Mouse (Mus musculus) mesoderm, embryonic 11.5 days (tissue): ENCODE results near the gene Rprd1b.

Experiments used
- DNase-seq: peaks from one replicate; pipeline ENCODE4 v3.0.0-alpha.2; 2012; ENCODE audit warnings: low read depth, low spot score

Rprd1b gene

GRCm38 (mm10) chr2:158144750-158145527, 116.6 kb downstream of the Rprd1b start:
- no peak for DNase-seq

GRCm38 (mm10) chr2:158145528-158146065, 117.3 kb downstream of the Rprd1b start:
- DNase-seq = no peak

DNA sequence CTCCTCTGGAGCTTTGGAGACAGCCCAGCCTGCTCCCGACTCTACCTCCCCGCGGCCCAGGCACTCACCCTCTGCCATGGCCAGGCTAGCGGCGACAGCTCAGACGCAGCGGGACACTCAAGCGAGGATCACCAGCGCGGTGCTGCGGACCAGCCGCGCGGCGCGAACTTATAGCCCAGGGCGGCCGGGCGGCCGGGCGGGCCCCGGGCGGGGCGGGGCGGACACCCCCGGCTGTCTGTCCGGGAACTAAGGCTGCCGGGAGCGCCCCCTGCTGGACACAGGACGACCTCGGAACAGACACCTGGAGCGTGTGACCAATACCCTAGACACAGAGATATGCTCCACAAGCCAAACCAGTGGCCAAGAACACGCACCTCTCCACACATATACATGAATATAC, 117.9 kb downstream of the Rprd1b start, which contains the start of gene Tgm2:
TSS of gene Tgm2 (minus strand) at position 214 of the 400 bp plus-strand sequence.
- DNase-seq = peak; percentile 80

DNA sequence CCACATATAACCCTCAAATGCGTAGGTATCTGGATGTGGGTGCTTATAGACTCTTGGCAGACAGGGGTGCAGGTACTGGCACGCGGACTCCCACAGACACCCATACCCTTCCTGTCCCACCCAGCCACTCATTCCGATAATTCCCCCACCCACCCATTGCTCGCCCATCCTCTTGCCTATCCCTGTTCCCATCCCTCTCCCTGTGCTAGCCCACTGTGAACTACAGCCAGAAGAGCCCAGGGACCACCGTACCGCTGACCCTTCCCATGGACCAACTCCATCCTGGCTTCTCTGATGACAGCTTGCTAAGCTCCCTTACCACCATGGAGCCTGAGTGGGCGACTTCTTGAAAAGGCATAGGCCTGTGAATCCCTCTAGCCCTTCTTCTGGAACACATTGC, 118.7 kb downstream of the Rprd1b start:
- no peak for DNase-seq

DNA sequence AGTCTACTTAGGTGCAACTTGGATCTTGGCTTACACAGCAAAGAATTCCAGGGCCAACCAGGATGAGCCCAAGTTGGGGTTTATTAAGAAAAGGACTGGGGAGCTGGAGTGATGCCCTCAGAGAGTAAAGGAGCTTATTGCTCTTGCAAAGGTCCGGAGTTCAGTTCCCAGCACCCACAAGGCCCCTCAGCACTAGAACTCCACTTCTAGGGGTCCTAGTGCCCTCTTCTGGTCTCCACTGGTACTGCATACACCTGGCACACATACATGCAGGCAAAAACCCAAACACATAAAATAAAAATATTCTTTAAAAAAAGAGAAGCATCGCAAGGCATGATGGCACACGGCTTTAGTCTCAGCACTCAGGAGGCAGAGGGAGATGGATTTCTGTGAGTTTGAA, 122.8 kb downstream of the Rprd1b start:
- no peak for DNase-seq

DNA sequence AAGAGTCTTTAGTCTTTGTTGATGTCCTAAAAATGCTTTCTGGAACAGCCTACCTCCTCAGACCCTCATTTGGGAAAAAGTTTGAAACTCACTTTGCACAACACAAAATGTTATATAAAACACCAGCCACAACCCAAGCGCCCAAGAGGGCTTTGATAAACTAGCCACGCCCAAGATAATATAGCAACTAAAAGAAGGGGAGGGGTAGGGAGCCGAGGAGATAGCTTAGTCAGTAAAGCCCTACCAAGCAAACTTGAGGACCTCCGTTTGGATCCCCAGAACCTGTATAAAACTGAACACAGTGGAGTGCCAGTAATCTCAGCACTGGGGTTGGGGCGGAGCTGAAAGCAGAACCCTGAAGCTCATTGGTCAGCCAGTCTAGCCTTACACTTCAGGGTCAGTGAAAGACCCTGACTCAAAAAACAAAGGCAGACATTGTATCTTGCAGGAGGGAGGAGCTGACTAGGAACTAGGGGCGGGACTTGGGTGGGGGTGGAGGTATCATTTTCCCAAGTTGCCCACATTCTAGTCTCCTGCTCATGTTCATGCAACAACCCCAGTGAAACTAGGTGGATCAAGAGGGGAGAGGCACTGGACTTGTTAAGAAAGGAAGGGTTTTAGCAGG, 124.5 kb downstream of the Rprd1b start:
- DNase-seq = peak; percentile 83

DNA sequence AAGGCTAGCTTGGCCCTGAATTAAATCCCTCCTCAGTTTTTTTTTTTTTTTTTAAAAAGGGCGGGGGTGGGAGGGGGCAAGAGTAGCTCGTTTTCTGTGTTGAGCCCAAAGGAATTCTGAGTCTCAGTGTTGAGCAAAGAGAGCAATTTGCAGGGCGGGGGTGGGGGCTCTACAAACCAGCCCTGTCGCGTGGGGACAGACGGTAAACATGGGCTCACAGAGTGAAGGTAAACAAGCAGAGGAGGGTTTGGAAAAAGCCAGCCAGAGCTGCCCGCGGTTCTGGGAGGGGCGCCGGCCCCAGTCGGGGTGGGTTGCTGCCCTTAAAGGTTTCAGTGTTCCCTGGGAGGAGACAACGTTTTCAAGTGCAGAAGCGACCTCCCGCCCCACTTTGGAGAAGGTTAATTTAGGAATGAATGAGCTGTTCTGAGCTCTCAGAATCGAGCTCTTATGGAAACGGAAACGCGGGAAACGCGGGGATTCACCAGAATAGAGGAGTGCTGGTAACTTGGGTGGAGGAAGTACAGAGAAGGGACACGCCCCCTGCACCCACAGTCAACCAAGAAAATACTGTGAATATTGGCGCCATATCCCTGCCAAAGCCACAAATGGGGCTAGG, 125.5 kb downstream of the Rprd1b start:
- peak; percentile 36 for DNase-seq

- no peak for DNase-seq
Measured at GRCm38 (mm10) chr2:158154641-158155040, 126.3 kb downstream of the Rprd1b start.

GRCm38 (mm10) chr2:158155101-158155500, 126.8 kb downstream of the Rprd1b start:
- DNase-seq = no peak

- no peak for DNase-seq
Measured at GRCm38 (mm10) chr2:158155615-158156014, 127.3 kb downstream of the Rprd1b start.

GRCm38 (mm10) chr2:158156487-158156886, 128.2 kb downstream of the Rprd1b start:
- DNase-seq = no peak

DNA sequence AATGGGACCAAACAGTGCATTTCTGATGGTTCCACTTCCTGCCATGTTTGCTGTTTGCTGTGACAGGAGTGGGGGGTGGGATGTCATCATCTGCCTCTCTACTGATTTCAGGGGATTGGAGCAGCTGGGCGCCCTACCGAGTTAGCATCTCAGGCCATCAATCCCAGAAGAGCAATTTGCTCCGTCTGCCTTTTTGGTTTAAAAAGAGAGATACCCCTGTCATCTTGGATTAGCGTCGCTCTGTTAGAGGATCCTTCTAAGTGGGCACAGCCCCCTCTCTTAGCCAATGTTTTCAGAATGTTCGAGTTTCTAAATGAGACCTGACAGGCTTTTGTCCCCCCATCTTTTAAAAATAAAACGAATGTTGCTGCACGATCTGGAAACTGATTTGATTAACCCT, 129.4 kb downstream of the Rprd1b start:
- DNase-seq = no peak

DNA sequence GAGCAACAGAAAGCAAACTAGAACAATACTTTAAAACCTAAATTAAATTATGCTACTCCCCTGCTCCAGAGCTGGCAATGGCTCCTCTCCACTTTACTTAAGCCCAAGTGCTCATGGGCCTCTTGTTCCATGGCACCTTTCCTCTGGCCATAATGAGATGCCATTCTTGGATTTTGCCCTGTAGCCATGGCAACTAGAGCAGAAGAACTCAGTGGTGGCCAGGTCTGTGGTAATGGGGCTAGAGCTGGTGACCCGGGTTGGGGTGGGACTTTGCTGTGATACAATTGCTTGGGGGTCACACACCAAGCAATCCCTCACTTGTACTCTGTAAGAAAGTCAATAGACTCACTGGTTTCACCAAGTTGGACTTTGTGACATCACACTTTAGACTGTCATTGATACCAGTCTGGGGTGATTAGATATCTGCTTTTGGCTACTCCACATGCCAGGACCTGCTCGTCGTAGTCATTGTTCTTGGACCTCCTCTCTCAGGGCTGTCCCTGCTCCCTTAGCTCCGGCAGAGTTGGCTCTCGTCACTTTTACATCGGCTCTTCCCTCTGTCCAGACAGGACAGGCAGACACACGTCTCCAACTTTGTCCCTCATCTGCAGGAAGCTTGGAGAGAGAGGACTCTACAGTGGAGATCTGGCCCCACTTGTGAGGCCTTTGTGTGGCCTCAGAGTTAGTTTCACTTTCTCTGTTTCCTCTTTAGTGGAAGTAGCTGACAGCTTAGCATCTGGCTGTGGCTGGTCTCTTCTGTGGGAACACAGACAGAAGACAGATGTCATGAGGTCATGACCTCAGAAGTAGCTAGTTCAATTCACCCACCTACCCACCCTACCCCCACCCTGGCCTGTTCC, 131.3 kb downstream of the Rprd1b start:
- peak; percentile 49 for DNase-seq

- DNase-seq = no peak
Measured at GRCm38 (mm10) chr2:158161761-158162160, 133.5 kb downstream of the Rprd1b start.

GRCm38 (mm10) chr2:158163034-158163433, 134.7 kb downstream of the Rprd1b start:
- no peak for DNase-seq

- no peak for DNase-seq
Measured at GRCm38 (mm10) chr2:158165776-158166175, 137.5 kb downstream of the Rprd1b start.

DNA sequence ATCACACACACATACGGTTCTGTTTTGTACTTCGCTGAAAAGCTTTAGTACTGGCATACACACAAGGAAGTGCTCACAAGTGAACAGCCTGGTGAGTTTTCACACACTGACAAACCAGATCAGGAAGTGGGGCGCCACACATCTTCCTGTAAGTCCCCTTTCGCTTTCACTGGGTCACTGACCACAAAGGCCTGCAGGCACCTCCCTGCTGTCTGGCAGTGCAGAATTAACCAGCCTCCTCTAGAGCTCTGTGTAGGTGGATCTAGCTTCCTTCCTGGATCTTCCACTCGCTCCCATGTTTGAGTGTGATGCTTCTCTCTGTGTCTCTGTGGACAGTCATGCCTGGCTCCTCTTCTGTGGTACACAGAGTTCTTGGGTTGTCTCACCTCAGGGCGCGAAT, 138.3 kb downstream of the Rprd1b start:
- DNase-seq = no peak

DNA sequence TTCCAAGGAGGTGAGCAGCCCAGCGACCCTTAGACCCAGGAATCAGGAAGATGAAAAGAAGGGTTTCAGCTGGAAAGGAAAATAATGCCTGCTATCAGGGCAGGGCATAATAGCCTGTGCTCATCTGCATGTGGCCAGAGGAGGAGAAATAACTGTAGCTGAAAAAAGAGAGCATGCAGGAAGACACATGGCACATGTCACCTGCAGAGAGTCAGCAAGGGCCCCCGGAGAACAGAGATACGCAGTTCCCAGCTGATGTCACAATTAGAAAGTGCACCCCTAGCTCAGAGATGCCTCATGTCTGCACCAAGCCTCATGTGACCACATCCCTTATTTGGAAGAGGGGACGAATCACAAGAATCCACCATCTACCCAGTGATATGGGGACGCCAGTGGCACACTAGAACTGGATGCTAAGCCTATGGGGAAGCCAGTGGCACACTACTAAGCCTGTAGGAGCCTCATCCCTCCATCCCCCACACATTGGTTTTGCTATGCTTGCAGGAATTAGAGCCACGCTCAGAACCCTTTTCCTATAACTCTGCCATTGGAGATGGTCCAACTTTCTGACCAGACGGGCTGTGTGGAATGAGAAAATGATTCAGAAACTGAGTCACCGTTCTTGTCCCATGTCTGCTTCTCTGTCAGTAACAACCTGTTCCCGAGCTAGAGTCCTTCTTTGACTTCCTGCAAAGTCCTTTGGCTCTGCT, 139.4 kb downstream of the Rprd1b start:
- DNase-seq = no peak

- no peak for DNase-seq
Measured at GRCm38 (mm10) chr2:158168741-158169211, 140.5 kb downstream of the Rprd1b start.

DNA sequence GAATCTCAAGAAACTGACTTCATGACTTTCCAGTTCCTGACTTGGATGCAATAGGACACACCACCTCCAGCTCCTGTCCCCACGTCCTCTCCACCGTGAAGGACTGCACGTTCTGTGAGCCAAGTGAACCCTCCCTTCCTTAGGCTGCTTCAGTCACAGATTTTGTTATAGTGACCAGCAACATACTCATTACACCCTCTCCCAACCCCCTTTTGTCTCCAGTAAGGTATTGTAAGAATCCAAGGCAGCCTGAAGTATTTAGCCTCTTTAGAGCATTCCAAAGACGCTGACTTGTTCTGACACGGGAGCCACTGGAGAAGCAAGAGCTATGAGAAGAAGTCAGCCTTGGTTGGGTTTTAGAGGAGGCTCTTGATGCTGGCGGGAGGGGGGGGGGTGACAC, 141.1 kb downstream of the Rprd1b start:
- no peak for DNase-seq

GRCm38 (mm10) chr2:158169771-158170170, 141.5 kb downstream of the Rprd1b start:
- no peak for DNase-seq
